Mouse (Mus musculus): ENCODE measurements around the gene Zfp473.
"Not testable (repeated sequence)": the region's sequence is repeated elsewhere in the genome, so short reads cannot be mapped to it uniquely, and the experiment has no call there.

The Zfp473 gene

DNA sequence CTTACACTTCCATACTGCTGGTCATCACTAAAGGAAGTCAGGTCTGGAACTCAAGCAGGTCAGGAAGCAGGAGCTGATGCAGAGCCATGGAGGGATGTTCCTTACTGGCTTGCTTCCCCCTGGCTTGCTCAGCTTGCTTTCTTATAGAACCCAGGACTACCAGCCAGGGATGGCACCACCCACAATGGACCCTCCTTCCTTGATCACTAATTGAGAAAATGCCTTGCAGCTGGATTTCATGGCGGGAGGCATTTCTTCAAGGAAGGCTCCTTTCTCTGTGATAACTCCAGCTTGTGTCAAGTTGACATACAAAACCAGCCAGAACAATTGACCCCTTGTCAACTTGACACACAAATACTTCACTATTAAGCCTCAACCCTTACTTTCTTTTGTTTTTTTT is at the start of gene Zfp473:
Gene Zfp473 (minus strand): TSS at position 101 of the 400 bp plus-strand sequence.
- not testable (repeated sequence) for DNase-seq (ENCODE audit: low spot score)

DNA sequence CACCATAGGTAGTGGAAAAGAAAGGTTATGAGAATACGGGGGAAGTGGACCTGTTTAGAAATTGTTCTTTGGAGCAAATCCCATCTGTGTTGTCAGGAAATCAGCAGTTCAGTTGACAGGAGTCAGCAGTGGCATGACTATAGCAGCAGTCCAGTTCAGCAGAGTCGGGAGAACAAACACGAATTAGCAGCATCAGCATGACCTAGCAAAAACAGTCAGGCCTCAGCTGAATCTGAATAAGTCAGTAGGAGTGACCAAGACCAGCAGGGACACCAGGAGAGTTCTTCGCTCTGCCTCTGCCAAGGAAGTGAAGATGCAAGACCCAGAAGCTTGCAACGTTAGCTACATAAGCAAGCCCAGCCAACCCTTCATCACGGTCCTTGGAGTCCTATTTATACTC is 41.9 kb upstream of the Zfp473 start:
- DNase-seq (ENCODE audit: low spot score) = no peak

DNA sequence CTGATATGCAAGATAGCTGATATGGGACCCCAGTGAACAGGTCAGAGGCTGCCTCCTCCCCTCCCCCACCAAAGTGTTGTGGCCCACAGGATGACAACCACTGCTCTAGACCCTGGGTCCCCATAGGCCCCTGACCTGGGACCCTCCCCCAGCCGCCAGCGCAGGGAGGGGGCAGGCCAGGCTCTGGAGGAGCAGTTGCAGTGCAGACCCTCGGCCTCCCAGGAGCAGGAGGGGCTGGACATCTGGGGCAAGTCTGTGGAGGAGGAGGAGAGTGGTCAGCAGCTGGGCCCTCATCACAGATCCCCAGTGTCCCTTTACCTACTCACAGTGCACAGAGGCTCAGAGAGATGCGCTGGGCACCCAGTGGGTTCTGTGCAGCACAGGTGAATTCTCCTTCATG is 39.2 kb upstream of the Zfp473 start:
- DNase-seq (ENCODE audit: low spot score) = no peak

DNA sequence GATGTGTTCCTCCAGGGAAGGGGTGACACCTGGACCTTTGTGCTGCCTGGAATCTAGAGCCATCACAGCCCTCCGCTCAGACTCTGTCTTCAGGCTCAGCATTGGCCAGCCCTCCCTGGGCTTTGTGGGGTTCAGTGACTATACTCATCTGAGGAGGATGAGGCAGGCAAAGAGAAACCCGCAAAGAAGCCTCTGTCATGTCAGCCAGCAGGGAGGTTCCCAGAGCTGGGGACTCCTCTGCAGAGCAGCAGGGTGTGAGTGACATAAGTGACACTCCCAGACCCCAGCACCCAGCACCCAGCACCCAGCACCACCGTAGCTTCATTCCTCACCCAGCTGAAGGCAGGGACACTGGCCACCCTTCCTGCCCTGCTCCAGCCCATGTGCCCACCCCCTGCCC is 38.7 kb upstream of the Zfp473 start:
- no peak for DNase-seq (ENCODE audit: low spot score)

DNA sequence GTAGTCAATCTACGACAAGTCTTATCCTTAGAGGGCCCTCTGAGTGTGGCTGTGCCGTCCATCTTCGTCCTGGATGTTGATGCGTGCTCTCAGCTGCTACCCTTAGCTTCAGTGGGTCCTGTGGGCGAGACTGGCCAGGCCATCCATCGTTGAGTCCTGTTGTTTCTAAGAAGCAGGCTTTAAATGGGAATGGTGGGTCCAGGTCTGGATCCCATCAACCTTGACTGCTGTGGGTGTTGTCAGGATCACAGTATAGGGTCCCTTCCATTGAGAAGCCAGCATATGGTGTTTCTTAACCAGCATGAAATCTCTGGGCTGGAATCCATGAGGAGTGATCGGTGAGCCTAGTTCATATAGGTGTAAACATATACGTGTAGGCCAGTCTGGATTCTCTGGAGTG is 29.3 kb upstream of the Zfp473 start:
- DNase-seq (ENCODE audit: low spot score) = no peak

DNA sequence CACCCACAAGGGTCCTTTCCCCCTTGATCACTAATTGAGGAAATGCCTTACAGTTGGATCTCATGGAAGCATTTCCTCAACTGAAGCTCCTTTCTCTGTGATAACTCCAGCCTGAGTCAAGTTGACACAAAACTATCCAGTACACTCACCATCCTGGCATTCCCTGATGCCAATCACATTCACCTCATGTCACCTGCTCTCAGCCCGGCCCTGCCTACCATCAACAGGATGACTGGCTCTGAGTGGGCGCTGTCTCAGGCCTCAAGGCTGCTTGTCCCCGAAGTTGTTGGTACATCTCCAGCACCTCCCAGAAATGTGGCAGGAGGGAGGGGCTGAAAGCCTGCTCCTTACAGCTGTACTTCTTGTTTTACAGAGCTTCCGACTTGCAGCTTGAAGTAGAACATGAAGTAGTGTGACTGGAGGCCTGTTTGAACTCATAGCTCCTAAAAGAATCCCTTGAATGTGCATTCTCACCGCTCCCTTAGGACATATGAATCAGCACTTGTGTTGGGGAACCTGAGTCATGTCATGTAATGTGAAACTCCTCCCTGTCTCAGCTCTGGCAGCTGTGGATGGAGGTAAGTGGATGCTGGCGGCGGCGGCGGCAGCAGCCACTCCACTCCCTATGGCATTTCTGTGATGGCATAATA is 26.1 kb upstream of the Zfp473 start:
- no peak for DNase-seq (ENCODE audit: low spot score)

DNA sequence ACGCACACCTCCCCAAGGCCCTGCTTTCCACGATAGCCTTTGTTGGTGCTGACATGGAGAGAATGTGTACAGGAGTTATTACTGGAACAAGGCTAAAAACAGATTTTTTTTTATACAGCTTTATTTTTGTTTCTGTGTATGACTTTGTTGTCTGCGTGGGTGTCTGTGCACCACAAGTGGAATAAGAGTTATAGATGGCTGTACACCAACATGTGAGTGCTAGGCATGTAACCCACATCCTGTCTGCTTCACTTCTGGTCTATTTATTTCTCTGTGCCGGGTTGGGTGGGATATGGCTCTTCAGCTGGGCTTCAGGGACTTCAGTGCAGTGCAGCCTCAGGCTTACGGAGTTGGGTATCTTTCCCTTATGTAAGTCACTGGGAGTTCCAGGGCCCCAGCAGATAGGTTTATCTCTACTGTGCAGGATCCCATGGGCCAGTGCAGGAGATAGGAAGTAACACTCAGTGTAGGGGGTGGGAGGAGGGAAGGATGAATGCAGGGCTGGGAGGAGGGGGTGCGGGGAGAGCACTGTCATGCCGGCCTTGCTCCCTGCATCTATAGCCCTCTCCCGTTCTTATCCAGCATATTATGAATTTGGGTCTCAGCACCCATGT is 21.8 kb upstream of the Zfp473 start:
- no peak for DNase-seq (ENCODE audit: low spot score)

DNA sequence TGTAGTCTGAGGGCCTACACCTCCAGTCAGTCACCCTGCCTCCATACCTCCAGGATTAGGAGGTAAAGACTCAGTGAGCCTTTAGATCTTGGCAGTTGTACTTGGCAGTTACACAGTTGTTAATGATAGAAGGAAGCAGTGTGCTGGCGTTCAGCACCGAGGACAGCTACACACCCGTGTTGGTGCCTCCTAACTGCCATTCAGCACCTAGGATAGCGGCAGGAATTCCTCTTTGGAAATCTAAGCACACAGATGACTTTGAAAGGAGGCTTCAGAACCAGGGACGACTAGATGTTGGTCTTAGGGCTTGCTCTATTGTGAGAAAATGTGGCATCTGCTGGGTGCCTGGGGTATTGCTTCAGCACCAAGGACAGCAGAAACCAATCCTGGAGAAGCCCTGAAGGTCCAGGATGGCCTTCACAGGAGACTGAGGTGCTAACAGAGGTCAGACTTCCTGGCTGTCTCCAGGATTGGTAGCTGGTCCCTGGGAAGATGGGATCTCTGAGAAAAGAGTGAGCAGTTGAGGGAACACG is 19.3 kb upstream of the Zfp473 start:
- peak; percentile 82 for DNase-seq (ENCODE audit: low spot score)

DNA sequence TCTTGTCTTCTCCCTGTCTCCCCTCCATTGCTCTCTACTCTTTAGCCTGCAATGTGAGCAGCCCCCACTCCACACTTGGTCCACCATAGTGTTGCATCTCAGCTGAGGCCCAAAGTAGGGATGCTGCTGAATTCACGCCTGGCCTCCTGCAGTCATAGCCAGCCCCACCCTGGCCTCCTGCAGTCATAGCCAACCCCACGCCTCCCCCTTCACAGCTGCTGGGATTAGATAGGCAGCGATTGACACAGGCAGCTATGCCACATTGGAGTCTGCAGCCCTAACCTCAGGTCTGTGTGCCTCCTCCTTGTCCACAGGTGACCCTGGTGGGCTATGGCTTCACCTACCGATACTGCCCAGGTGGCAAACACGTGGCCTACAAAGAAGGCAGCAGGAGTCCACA is 17.3 kb upstream of the Zfp473 start:
- DNase-seq (ENCODE audit: low spot score) = no peak

DNA sequence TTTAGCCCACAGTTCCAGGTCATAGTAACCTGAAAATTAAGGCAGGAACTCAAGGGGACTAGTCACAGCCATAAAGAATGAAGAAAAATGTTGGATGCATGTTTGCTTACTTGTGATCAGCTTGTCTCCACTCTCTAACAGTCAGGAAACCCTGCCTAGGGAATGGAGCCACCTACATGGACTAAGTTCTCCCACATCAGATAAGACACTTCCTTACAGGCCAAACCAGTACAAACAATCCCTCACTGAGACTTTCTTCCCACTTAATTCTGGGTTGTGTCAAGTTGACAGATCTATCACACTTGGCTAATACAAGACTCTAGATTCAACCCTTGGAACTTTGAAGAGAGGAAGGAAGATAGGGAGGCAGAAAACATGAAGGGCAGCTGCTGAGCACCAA is 9.5 kb upstream of the Zfp473 start:
- DNase-seq (ENCODE audit: low spot score) = no peak

DNA sequence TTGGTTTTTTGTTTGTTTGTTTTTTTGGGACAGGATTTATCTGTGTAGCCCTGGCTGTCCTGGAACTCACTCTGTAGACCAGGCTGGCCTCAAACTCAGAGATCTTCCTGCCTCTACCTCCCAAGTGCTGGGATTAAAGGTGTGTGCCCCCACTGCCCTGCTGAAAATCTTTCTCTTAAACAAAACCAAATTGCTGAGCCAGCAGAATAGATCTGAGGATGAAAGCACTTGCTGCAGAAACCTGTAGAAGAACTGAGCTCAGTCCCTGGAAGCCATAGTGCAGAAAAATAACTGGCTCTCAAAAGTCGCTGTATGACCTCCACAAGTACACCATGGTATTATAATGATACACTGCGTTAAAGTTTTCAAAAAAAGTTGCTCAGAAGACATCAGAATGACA is 6.3 kb upstream of the Zfp473 start:
- DNase-seq (ENCODE audit: low spot score) = no peak

DNA sequence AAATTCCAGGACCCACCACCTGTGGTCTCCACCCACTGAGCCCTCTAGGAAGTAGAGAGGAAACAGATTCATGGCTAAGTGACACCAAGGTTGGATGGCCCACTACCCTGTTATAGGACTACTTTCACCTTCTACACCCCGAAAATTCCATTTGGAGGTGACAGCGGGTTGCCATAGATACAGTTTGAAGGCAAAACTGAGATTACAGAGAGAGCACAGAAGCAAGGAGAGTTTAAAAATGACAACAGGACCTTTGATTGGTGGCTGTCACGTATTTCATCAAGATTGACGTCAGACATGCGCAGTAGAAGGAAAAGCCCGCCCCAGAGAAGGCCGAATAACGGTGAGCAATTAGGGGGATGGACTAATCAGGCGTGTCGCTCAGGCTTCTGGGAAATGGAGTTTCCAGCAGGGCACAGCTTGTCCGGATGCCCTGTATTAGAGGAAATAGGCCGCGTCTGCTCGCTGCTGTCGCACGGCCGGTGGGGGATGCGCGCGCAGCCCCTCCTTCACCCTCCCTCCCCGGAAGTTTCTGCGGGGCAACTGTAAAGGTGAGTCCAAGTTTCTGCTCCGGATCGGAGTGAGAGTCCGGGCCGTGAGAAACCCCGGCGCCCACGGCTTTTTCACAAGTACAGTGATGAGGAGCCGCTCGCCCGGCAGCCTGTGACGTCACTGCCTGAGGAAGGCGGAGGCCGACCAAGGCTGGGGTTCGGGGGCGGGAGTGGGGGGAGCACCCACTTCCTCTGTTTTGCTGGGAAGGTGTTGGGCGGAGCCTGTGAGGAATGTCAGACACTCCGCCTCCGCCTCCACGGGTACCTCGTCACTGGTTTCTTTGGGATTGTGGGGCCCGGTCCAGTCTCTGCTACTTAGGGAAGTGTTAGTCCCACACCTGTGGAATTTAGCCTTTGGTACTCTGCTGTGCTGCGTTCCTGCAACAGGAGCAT is 2.5 kb downstream of the Zfp473 start, which contains the start of gene Vrk3:
Gene Vrk3 (plus strand): TSS at position 313 of the 944 bp plus-strand sequence.
- DNase-seq (ENCODE audit: low spot score) = peak; percentile 97

DNA sequence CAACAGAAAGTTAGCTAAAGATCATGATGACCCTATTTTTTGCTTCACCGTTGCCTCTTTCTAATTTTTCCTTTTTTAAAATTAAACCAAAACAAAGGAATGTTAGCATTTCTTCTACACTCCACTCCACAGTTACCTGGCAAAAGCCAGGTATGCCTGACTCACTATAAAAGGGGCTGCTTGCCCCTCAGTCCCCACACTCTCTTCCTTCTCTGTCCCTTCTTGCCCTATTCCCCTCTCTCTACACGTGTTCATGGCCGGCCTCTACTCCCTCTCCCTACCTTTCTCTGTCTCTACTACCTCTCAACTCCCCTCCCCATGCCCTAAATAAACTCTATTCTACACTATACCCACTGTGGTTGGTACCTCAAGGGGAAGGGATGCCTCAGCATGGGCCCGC is 3.7 kb downstream of the Zfp473 start:
- DNase-seq (ENCODE audit: low spot score) = no peak

DNA sequence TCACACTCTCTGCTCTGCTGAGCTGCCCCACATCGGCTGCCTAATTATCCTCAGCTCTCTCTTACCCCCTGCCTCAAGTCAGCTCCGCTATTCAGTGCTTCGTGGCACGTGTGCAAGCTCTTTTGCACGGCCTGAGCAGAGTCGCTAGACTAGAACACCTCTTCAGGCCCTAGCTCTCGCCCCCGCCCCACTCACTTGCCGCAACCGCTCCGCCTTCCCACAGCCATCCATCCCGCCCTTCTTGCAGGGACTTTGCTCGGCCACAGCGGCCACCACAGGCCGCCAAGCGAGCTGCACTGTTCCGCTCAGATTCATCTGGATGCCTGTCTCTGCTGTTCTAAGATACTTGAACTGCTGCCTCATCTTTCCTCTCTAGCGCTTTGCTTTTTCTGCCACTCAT is 5.8 kb downstream of the Zfp473 start:
- peak; percentile 84 for DNase-seq (ENCODE audit: low spot score)

DNA sequence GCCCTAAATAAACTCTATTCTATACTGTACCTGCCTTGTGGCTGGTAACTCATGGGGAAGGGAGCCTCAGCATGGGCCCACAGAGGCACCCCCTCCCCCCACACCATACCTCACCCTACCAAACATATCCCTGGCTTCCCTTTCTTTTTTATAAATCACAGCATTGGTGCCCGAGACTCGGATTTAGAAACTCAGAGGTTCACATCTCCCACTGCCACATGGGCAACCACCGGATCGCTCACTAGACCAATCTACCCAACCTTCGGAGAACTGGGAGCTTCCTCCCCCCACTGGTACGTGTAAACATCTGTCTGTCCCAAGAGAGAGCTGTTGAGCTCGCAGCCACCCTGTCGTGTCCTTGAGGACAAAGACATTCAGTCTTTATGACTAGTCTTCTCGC is 6.6 kb downstream of the Zfp473 start:
- DNase-seq (ENCODE audit: low spot score) = peak; percentile 1

DNA sequence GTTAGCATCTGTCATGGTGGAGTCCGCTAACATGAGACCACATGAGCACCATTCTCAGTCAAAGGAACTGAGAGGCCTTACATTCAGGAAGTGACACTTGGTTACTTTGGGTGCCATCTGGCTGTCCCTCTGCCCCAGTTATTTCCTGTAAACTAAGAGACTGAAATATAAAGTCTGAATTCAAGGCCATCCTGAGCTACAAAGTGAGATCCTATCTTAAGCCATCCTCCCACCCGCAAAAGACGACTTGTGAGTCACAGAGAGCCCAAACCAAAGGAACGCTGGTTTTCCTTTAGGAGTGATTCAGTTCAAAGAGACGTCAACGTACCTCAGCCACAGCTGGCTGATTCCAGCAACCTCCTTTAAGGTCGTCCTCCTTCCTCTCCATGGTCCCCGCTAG is 9.5 kb downstream of the Zfp473 start:
- DNase-seq (ENCODE audit: low spot score) = no peak

DNA sequence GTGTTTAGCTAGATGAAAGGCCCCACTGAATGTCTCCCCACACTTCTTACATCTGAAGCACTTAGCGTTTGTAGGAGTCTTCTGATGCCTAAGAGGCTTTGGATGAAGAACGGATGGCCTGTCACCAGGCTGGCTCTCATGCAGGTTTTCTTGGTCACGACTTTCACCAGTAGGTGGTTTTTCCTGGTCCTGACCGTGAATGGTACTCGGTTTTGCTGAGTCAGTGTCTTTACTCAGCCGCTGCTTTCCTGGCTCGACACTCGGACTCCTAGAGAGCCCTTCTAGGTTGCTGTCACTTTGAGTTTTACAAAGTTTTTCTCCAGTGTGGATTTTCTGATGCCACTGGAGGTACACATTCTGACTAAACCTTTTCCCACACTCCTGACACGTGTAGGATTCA is 17.1 kb downstream of the Zfp473 start:
- DNase-seq (ENCODE audit: low spot score) = no peak

DNA sequence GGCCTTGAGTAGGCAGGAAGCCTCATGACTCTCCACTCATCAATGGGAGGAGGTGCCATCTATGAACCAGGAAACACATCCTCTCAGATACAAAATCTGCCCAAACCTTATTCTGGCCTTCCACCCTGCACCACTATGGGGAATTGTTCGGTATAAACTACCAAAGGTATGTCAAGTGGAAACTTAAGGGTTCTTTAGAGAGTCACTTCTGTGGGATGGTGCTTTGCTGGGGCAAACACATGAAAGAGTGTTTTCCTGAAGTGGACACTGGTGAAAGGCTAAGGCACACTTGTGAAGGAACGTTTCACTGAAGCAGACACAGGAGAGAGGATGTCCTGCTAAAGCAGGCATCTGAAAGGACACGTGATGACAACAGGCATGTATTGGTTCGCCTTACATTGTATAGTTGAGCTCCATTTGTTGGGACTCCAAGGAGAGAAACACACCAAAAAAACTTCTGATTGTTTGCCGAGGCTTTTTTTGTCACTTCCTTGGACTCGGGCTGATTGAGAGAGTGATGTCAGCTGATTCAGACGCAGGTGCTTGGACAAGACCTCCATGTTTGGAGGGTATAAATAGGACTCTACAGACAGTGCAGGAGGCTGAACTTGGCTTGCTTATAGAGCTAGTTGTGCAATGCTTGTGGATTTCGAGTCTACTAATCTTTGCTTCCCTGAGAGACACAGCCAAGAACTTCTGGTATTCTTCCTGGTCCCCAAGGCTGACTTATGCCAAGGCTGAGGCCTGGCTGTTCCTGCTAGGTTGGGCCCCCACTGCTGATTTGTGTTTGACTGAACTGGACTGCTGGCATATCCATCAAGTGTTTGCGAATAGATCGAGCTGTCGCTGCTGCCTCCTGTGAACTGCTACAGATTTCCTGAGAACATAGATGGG is 22.5 kb downstream of the Zfp473 start:
- no peak for DNase-seq (ENCODE audit: low spot score)

DNA sequence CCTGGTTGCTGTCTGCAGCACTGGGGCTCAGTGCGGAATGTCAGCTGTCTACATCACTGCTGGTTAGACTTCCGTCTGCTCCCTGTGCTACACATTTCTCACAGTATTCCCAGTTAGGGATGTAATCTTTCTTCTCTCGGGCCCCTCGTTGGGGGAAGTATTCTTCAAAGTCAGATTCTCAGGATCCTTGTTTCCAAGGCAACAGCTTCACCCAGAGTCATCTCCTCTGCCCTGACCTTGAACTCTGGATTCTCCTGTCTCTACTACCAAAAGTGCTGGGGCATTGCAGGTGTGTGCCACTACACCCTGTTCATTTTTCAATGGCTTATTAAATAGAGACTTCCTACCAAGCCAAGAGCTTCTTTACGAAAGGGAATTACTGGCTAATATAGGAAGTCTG is 23.7 kb downstream of the Zfp473 start:
- DNase-seq (ENCODE audit: low spot score) = no peak

DNA sequence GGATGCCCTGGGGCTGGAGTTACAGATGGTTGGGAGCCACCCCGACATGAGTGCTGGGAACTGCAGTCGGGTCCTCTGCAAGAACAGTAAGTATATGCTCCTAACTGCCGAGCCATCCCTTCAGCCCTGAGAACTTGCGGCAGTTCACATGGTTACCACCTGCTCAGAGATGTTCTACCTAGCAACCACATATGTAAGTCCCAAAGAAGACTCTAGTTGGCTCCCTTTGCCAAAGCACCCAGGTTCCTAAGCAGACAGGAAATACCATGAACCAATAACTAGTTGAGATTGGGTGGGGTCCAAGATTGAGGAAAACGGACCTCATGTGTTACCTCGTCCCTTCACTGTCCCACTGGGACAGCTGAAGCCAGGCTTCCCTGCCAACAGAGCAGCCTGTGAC is 24.5 kb downstream of the Zfp473 start:
- no peak for DNase-seq (ENCODE audit: low spot score)

DNA sequence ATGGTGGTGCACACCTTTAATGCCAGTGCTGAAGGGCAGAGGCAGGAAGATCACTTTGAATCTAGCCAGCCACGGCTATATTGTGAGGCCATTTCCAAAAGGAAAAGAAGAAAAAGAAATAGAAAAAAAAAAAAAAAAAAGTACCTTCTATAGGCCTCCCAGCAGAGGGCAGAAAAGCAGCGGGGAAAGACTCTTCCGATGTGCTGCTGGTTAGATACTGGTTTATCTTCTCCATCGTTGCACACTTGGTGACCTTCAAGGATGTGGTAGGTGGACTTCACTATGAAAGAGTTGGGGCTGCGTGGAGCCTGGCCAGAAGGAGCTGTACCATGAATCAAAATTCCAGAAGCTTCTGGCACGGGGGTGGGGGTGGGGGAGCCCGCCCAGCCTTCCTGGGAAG is 26.5 kb downstream of the Zfp473 start:
- DNase-seq (ENCODE audit: low spot score) = peak; percentile 56

DNA sequence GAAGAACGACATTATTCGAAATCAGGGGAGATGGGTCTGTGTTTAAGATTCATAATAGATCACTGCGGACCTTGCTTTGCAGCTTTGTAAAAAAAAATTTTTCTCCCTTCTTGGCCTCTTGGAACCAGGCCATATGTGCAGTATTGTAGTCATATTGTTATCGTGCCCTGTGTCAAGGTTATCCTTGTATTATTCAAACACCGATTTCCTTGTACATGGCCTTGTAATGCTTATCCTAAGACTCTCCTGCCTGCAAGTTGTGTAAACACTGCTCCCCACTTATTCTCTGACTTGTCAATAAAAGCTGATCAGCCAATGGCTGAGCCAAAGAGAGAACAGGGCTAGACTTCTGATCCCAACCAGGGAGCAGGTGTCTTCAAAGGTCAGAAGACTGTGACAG is 28.8 kb downstream of the Zfp473 start:
- DNase-seq (ENCODE audit: low spot score) = no peak
